Mouse (Mus musculus): ENCODE measurements around the gene Orc2. TPM values are rescaled to one million over a fixed set of nuclear protein-coding genes. Genes with fewer than 3 reads are reported as not detected.

The Orc2 gene
- total and polyA plus RNA-seq, 3 experiments = 56.6 to 233 (median 78.5) TPM

DNA sequence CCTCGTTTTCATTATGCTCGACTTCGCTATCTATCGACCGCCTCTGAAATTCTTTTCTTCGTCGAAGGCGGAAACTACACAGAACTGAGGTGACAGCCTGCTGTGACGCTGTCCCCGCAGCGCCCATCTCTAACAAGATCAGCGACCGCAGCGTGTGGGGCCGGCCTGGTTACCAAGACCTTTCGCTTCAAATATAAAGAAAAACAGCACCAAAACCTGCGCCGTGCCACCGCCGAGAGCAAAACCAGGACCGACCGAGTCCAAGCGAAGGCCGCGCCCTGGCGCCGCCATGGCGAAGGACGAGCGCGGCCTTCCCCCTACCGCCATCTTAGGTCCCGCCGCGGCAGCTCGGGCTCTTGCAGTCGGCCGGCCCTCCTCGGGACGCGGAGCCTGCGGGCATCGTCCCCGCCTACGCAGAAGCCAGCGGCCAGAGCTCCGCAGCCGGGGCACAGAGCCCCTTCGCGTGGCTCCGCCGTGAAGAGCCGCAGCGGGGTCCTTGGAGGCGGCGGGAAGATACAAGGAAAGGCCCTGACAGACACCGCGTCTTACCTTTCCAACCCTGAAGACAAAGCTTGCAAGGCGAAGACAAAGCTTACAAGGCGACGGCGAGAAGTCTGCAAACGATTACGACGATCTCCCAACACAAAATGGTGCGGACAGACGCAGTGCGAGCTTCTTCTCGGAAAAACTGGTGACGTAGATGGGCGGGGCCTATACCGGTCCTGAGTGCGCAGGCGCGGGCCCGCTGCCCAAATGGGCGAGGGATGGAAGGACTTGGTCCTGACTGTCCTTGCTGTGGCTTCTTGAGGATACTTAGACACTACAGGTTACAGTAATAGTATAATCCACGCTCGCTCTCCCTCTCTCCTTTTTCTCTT, 81.3 kb downstream of the Orc2 start, which contains the start of gene Clk1:
Gene Clk1, minus strand, starts transcription at position 696 of the 878 bp plus-strand sequence.
- peaks cover 0 to 5% of the 10 kb centered on the region in 2 experiments; a peak in 1 of 4 replicates for H3K4me1 ChIP-seq (ENCODE audit: control insufficient read depth in 1 of 2, insufficient read depth in 2 of 2, low read length in 2 of 2)
- H3K27me3 ChIP-seq (ENCODE audit: control insufficient read depth in 1 of 2, insufficient read depth in 2 of 2, low read length in 2 of 2) = no peaks in the 10 kb centered on the region
- H3K9ac ChIP-seq (ENCODE audit: control insufficient read depth, low read depth, low read length, poor library complexity, severe bottlenecking) = peak within 1 kb of the TSS; percentile 96
- H3K9me3 ChIP-seq (replicated peaks; ENCODE audit: insufficient read depth, low read length) = no peaks in the 10 kb centered on the region
- peak; percentile 95 for TF ChIP-seq TBP (IDR thresholded peaks at IDR 0.05; ENCODE audit: low read depth, low read length)
- no peak for TF ChIP-seq CHD2 (IDR thresholded peaks at IDR 0.05; ENCODE audit: low read length)
- peak; percentile 49 for TF ChIP-seq SIN3A (IDR thresholded peaks at IDR 0.05; ENCODE audit: low read length)
- no peak for TF ChIP-seq GABPA (IDR thresholded peaks at IDR 0.05; ENCODE audit: low read depth, low read length)
- peak; percentile 74 for TF ChIP-seq TCF12 (IDR thresholded peaks at IDR 0.05; ENCODE audit: low read depth, low read length)
- peak; percentile 92; the same call in 1 of the 2 replicates for TF ChIP-seq POLR2AphosphoS5 (IDR thresholded peaks at IDR 0.05; ENCODE audit: borderline replicate concordance, low read depth, low read length)
- peak; percentile 83 to 97 for TF ChIP-seq POLR2A (IDR thresholded peaks at IDR 0.05; ENCODE audit: control insufficient read depth in 1 of 2, insufficient read depth in 1 of 2, low read depth in 1 of 2, low read length in 2 of 2, poor library complexity in 1 of 2)
- TF ChIP-seq MYC (IDR thresholded peaks at IDR 0.05; ENCODE audit: low read depth, low read length) = no peak
- TF ChIP-seq HCFC1 (IDR thresholded peaks at IDR 0.05; ENCODE audit: low read depth, low read length) = peak; percentile 67
- TF ChIP-seq NELFE (IDR thresholded peaks at IDR 0.05; ENCODE audit: low read depth, low read length) = peak; percentile 94
- TF ChIP-seq MAZ (IDR thresholded peaks at IDR 0.05; ENCODE audit: low read depth, low read length) = 0 out of 2 replicates have a peak, but pooled peaks have one; percentile 15
- peak; percentile 97 for TF ChIP-seq POLR2AphosphoS2 (IDR thresholded peaks at IDR 0.05; ENCODE audit: low read length)
- no peak for TF ChIP-seq USF2 (IDR thresholded peaks at IDR 0.05; ENCODE audit: borderline replicate concordance in 1 of 2, insufficient read depth in 1 of 2, low read depth in 1 of 2, low read length in 2 of 2)
- peak; percentile 54; the same call in 1 of the 2 replicates for TF ChIP-seq ETS1 (IDR thresholded peaks at IDR 0.05; ENCODE audit: low read depth, low read length)
- TF ChIP-seq RCOR1 (IDR thresholded peaks at IDR 0.05; ENCODE audit: low read depth, low read length) = 0 out of 2 replicates have a peak, but pooled peaks have one; percentile 13
- TF ChIP-seq ZC3H11A (IDR thresholded peaks at IDR 0.05; ENCODE audit: low read depth, low read length) = 0 out of 2 replicates have a peak, but pooled peaks have one; percentile 13
- peak; percentile 92 for TF ChIP-seq NRF1 (IDR thresholded peaks at IDR 0.05; ENCODE audit: insufficient read depth, low read depth, low read length, poor library complexity, severe bottlenecking)
- no peak for TF ChIP-seq RAD21 (IDR thresholded peaks at IDR 0.05; ENCODE audit: low read depth, low read length)
- TF ChIP-seq MAFK (IDR thresholded peaks at IDR 0.05; ENCODE audit: borderline replicate concordance, low read depth, low read length) = no peak
- peak; percentile 33; the same call in 1 of the 2 replicates for TF ChIP-seq MXI1 (IDR thresholded peaks at IDR 0.05; ENCODE audit: low read depth, low read length)
- TF ChIP-seq KAT2A (conservative IDR thresholded peaks at IDR 0.05; ENCODE audit: low read depth, low read length) = no peak; the same call in 1 of the 2 replicates
- TF ChIP-seq E2F4 (IDR thresholded peaks at IDR 0.05; ENCODE audit: borderline replicate concordance, low read depth, low read length) = 0 out of 2 replicates have a peak, but pooled peaks have one; percentile 40
- TF ChIP-seq CHD1 (IDR thresholded peaks at IDR 0.05; ENCODE audit: low read depth, low read length) = no peak
- TF ChIP-seq UBTF (IDR thresholded peaks at IDR 0.05; ENCODE audit: borderline replicate concordance, insufficient read depth, low read depth, low read length) = no peak
- TF ChIP-seq ZMIZ1 (IDR thresholded peaks at IDR 0.05; ENCODE audit: low read depth, low read length) = peak; percentile 97
- peak within 1 kb of the TSS; percentile 90 to 95 for H3K4me3 ChIP-seq (ENCODE audit: control insufficient read depth in 1 of 2, insufficient read depth in 1 of 2, low read depth in 2 of 2, low read length in 2 of 2)
- H3K79me2 ChIP-seq (ENCODE audit: control insufficient read depth, insufficient read depth, low read length, poor library complexity) = peaks cover 32% of the 10 kb centered on the region
- DNase-seq (ENCODE audit: low read depth, low spot score) = peak; percentile 95
- peak within 1 kb of the TSS; percentile 93 for H3K27ac ChIP-seq (ENCODE audit: control insufficient read depth, low read depth, low read length)
- H3K36me3 ChIP-seq (ENCODE audit: control insufficient read depth in 1 of 2, insufficient read depth in 2 of 2, low read length in 2 of 2) = peaks cover 19 to 22% of the 10 kb centered on the region in 2 experiments

All from MEL (cell line).